22 mouse cellular contexts compared by ENCODE assay signal in genomic region chr5:144691421-144691820, GRCm38 (mm10).
DNase-seq lines count a peak whose midpoint lies in the region; ATAC-seq lines count a peak whose summit lies in the region.
"Had no signal": no experiment of that assay in that cellular context is flagged by ENCODE, and none has a peak within 500 bp of the region (broad histone marks: within the 10 kb centered on the region; RNA-seq: fewer than 3 reads in every experiment).

No protein-coding gene starts in this region.

- H3K9ac ChIP-seq in embryonic facial prominence, embryonic 13.5 days, result no peak overlapping the region
- no peak overlapping the region for H3K9ac ChIP-seq in midbrain, embryonic 12.5 days (replicated peaks)
- H3K9ac ChIP-seq: heart, embryonic 12.5 days; liver, embryonic 12.5 days had no signal

- ATAC-seq in embryonic facial prominence, embryonic 13.5 days (ENCODE audit: insufficient number of reproducible peaks, insufficient read depth, low FRiP score, low TSS enrichment, low read depth), result no peak
- ATAC-seq in midbrain, embryonic 12.5 days (ENCODE audit: low FRiP score, low read depth), result no peak
- ATAC-seq: activated CD4-positive, CD25-positive, alpha-beta regulatory T cell, adult 4 months; CD4-positive, CD25-positive, alpha-beta regulatory T cell, adult 4 months; intestine, postnatal 0 days; liver, embryonic 12.5 days had no signal

- no peaks in the 10 kb centered on the region for H3K36me3 ChIP-seq in embryonic facial prominence, embryonic 13.5 days
- H3K36me3 ChIP-seq in midbrain, embryonic 12.5 days, result no peaks in the 10 kb centered on the region
- H3K36me3 ChIP-seq: heart, embryonic 12.5 days; liver, embryonic 12.5 days had no signal

- H3K4me3 ChIP-seq in embryonic facial prominence, embryonic 13.5 days, result no peak overlapping the region
- H3K4me3 ChIP-seq in midbrain, embryonic 12.5 days, result no peak overlapping the region
- H3K4me3 ChIP-seq: heart, embryonic 12.5 days; liver, embryonic 12.5 days; megakaryocyte, embryonic 14.5 days had no signal

- H3K27me3 ChIP-seq in embryonic facial prominence, embryonic 13.5 days, result no peaks in the 10 kb centered on the region
- no peaks in the 10 kb centered on the region for H3K27me3 ChIP-seq in midbrain, embryonic 12.5 days
- H3K27me3 ChIP-seq: heart, embryonic 12.5 days; liver, embryonic 12.5 days had no signal

- peak overlapping the region; percentile 48; the same call in 1 of the 2 replicates for H3K27ac ChIP-seq in embryonic facial prominence, embryonic 13.5 days
- H3K27ac ChIP-seq in midbrain, embryonic 12.5 days (replicated peaks), result peak overlapping the region; percentile 36; the same call in 1 of the 2 replicates
- H3K27ac ChIP-seq: liver, embryonic 12.5 days; stomach, postnatal 0 days had no signal

- H3K9me3 ChIP-seq in embryonic facial prominence, embryonic 13.5 days, result no peaks in the 10 kb centered on the region
- H3K9me3 ChIP-seq in midbrain, embryonic 12.5 days, result no peaks in the 10 kb centered on the region
- H3K9me3 ChIP-seq: heart, embryonic 12.5 days; liver, embryonic 12.5 days had no signal

- 24% methylated on average over 4 of the region's 4 CpGs for WGBS in embryonic facial prominence, embryonic 13.5 days
- WGBS in midbrain, embryonic 12.5 days, result 30% methylated on average over 4 of the region's 4 CpGs

- H3K4me1 ChIP-seq in embryonic facial prominence, embryonic 13.5 days, result peaks cover 21% of the 10 kb centered on the region
- peaks cover 18% of the 10 kb centered on the region for H3K4me1 ChIP-seq in midbrain, embryonic 12.5 days
- H3K4me1 ChIP-seq: liver, embryonic 12.5 days; megakaryocyte, embryonic 14.5 days had no signal

- DNase-seq in Muller cell, postnatal 12 days (ENCODE audit: inconsistent ontology term), result peak; percentile 47
- DNase-seq in ZHBTc4 (ENCODE audit: low read depth, low spot score) (peak; percentile 31), MN1 (ENCODE audit: low spot score) (no peak)
- DNase-seq in lung, postnatal 36 days, result no peak
- no peak for DNase-seq in left cerebral cortex, adult 11 months (ENCODE audit: low spot score)
- DNase-seq in frontal cortex, adult 2 months (ENCODE audit: extremely low spot score in 1 of 2, low spot score in 1 of 2), result no peak
- DNase-seq: adrenal gland, postnatal 25 days; cerebellum, postnatal 25 days; gastrocnemius, postnatal 14 days; heart, postnatal 36 days; kidney, postnatal 14 days; left cerebral cortex, postnatal 4 days; thymus, postnatal 4 days had no signal

- H3K4me2 ChIP-seq in embryonic facial prominence, embryonic 13.5 days, result no peak overlapping the region
- no peak overlapping the region for H3K4me2 ChIP-seq in midbrain, embryonic 12.5 days (replicated peaks)
- H3K4me2 ChIP-seq: heart, embryonic 12.5 days; liver, embryonic 12.5 days had no signal

Comparison
In these comparisons a context has a peak if more than half of its experiments do, and no peak if none do; other contexts are left out.
1. DNase-seq: peak in Muller cell, postnatal 12 days (single experiment) and ZHBTc4 (single experiment); none in lung, postnatal 36 days (single experiment), left cerebral cortex, adult 11 months (single experiment), MN1 (single experiment) and frontal cortex, adult 2 months (0 of 2).